Mouse (Mus musculus) heart, postnatal 0 days (tissue): ENCODE measurements around the gene Dock6. TPM values are rescaled to one million over a fixed set of nuclear protein-coding genes. Genes with fewer than 3 reads are reported as not detected.

ENCODE experiments used
- ATAC-seq: fragments of 200-750 bp; cut with Nextera tagmentation; 2 replicates; pipeline ENCODE4 v1.8.0; 2017; ENCODE audit warnings: low read depth, moderate number of reproducible peaks, moderate library complexity; ENCODE audit not compliant: insufficient read depth
- DNase-seq: peaks from one replicate; pipeline ENCODE4 v3.0.0-alpha.2; 2016; ENCODE audit warnings: low spot score
- H3K27ac ChIP-seq: fragments of 300-500 bp; sonication (generic); 2 replicates; pipeline ENCODE4 v1.5.1; 2014; ENCODE audit warnings: low read depth, mild to moderate bottlenecking
- H3K27me3 ChIP-seq: fragments of 300-500 bp; sonication (generic); 2 replicates; pipeline ENCODE4 v1.6.1; 2014; ENCODE audit warnings: low read length, mixed read lengths; ENCODE audit not compliant: control insufficient read depth, insufficient read depth
- H3K36me3 ChIP-seq: fragments of 300-500 bp; sonication (generic); replicated peaks from 2 replicates; pipeline ENCODE4 v1.6.1; 2014; ENCODE audit warnings: low read length, mixed read lengths; ENCODE audit not compliant: control insufficient read depth, insufficient read depth
- H3K4me1 ChIP-seq: fragments of 300-500 bp; sonication (generic); 2 replicates; pipeline ENCODE4 v1.6.1; 2014; ENCODE audit warnings: antibody characterized with exemption; ENCODE audit not compliant: control insufficient read depth, insufficient read depth
- H3K4me2 ChIP-seq: fragments of 300-500 bp; sonication (generic); 2 replicates; pipeline ENCODE4 v1.6.1; 2014; ENCODE audit warnings: low read depth, mild to moderate bottlenecking, low read length, moderate library complexity
- H3K4me3 ChIP-seq: fragments of 300-500 bp; sonication (generic); 2 replicates; pipeline ENCODE4 v1.5.1; 2014; ENCODE audit warnings: low read depth, low read length
- H3K9ac ChIP-seq: fragments of 300-500 bp; sonication (generic); replicated peaks from 2 replicates; pipeline ENCODE4 v1.6.1; 2014; ENCODE audit warnings: low read depth, low read length, mixed read lengths
- H3K9me3 ChIP-seq: fragments of 300-500 bp; sonication (generic); replicated peaks from 2 replicates; pipeline ENCODE4 v1.6.1; 2016; ENCODE audit warnings: low read length; ENCODE audit not compliant: control insufficient read depth
- CTCF ChIP-seq: IDR thresholded peaks from 2 replicates; pipeline ENCODE4 v1.5.1; 2016; ENCODE audit warnings: antibody characterized with exemption, control low read depth, low read depth
- EP300 ChIP-seq: IDR thresholded peaks from 2 replicates; pipeline ENCODE4 v1.6.1; 2016; ENCODE audit warnings: antibody characterized with exemption, low read depth
- WGBS: fragments of 180-500 bp; shearing (Covaris S2); extraction: QIAGEN DNeasy Blood & Tissue Kit; methylation state at CpG from one replicate; pipeline ENCODE4 v1.1.7; 2014; 5-methylcytosine and 5-hydroxymethylcytosine counted together
- microRNA-seq: library from miRNA; unstranded; fragments of <30 nt; microRNA quantifications from one replicate; pipeline ENCODE4, GENCODE M21; 2016
- polyA plus RNA-seq: library from polyadenylated mRNA; unstranded; fragments of >200 nt; fragmentation: Nextera tagmentation; extraction: Ambion mirVana; gene quantifications from 2 replicates; pipeline ENCODE4 v1.2.1, GENCODE M21; 2015
- total RNA-seq: library from RNA; depleted of rRNA; stranded (reverse); fragments of >200 nt; gene quantifications from 2 replicates; pipeline ENCODE4 v1.2.3, GENCODE M21; 2014; ENCODE audit warnings: low replicate concordance; rRNA removed

The Dock6 gene
- total and polyA plus RNA-seq, 2 experiments from 2014 or later: 22.7 to 38.5 TPM

GRCm38 (mm10) chr9:21750370-21750769 lies 102.1 kb downstream of the Dock6 start:
- Histone ChIP-seq H3K27ac (no peak overlapping the region), H3K9me3 (no peaks in the 10 kb centered on the region), H3K9ac (no peak overlapping the region), H3K36me3 (peaks cover 32% of the 10 kb centered on the region), H3K4me3 (no peak overlapping the region), H3K4me2 (no peak overlapping the region), H3K27me3 (no peaks in the 10 kb centered on the region), H3K4me1 (peaks cover 48% of the 10 kb centered on the region)
- ATAC-seq (no peak), DNase-seq (no peak)
- TF ChIP-seq EP300: no peak
- no peak for TF ChIP-seq CTCF
- WGBS: 84% methylated on average over 3 of the region's 3 CpGs

Small RNAs within 50 kb of the gene (microRNA-seq; reads per million reads assigned to microRNA genes)
- 10.4 reads per million, percentile 29 among the genes with 10 or more reads in this experiment for gene Mir7083

Other genes starting within 250 kb of the Dock6 start
- 55.9 and 66.0 TPM in 2 replicates for gene Smarca4, start 236.5 kb downstream of the Dock6 start, total RNA-seq
- 22.2 and 22.9 TPM in 2 replicates for gene Smarca4, start 236.5 kb downstream of the Dock6 start, polyA plus RNA-seq
- gene Ldlr, start 129.2 kb downstream of the Dock6 start, total RNA-seq: 36.8 and 42.9 TPM in 2 replicates
- 8.0 and 10.9 TPM in 2 replicates for gene Ldlr, start 129.2 kb downstream of the Dock6 start, polyA plus RNA-seq
- gene Spc24, start 92.3 kb downstream of the Dock6 start, total RNA-seq: 22.3 and 76.0 TPM in 2 replicates
- 35.2 and 40.3 TPM in 2 replicates for gene Spc24, start 92.3 kb downstream of the Dock6 start, polyA plus RNA-seq
- gene Kank2, start 53.9 kb downstream of the Dock6 start, total RNA-seq: 78.5 and 92.4 TPM in 2 replicates
- gene Kank2, start 53.9 kb downstream of the Dock6 start, polyA plus RNA-seq: 10.3 and 10.9 TPM in 2 replicates
- gene Angptl8, start 17.1 kb downstream of the Dock6 start, total RNA-seq: not detected in 2 replicates
- 0.55 and 0.69 TPM in 2 replicates for gene Angptl8, start 17.1 kb downstream of the Dock6 start, polyA plus RNA-seq
- 8.9 and 11.2 TPM in 2 replicates for gene Rab3d, start 65.6 kb upstream of the Dock6 start, total RNA-seq
- 7.7 and 7.9 TPM in 2 replicates for gene Rab3d, start 65.6 kb upstream of the Dock6 start, polyA plus RNA-seq
- 0.88 TPM in 1 of 2 replicates, not detected in the other for gene Ccdc159, start 74.8 kb upstream of the Dock6 start, total RNA-seq
- gene Ccdc159, start 74.8 kb upstream of the Dock6 start, polyA plus RNA-seq: 0.77 and 0.97 TPM in 2 replicates
- gene Tmem205, start 74.9 kb upstream of the Dock6 start, total RNA-seq: 52.6 and 53.9 TPM in 2 replicates
- gene Tmem205, start 74.9 kb upstream of the Dock6 start, polyA plus RNA-seq: 44.8 and 47.2 TPM in 2 replicates
- gene Plppr2, start 84.4 kb upstream of the Dock6 start, total RNA-seq: 2.6 and 6.4 TPM in 2 replicates
- gene Plppr2, start 84.4 kb upstream of the Dock6 start, polyA plus RNA-seq: 0.86 and 1.4 TPM in 2 replicates
- 14.3 and 19.5 TPM in 2 replicates for gene Swsap1, start 103.1 kb upstream of the Dock6 start, total RNA-seq
- gene Swsap1, start 103.1 kb upstream of the Dock6 start, polyA plus RNA-seq: 4.6 and 5.1 TPM in 2 replicates
- gene Epor, start 110.9 kb upstream of the Dock6 start, total RNA-seq: 0.27 and 2.8 TPM in 2 replicates
- 2.6 and 3.4 TPM in 2 replicates for gene Epor, start 110.9 kb upstream of the Dock6 start, polyA plus RNA-seq
- 0.39 and 11.4 TPM in 2 replicates for gene Rgl3, start 136.8 kb upstream of the Dock6 start, total RNA-seq
- 0.63 and 0.75 TPM in 2 replicates for gene Rgl3, start 136.8 kb upstream of the Dock6 start, polyA plus RNA-seq
- 0.15 TPM in 1 of 2 replicates, not detected in the other for gene Ccdc151, start 150.0 kb upstream of the Dock6 start, total RNA-seq
- gene Ccdc151, start 150.0 kb upstream of the Dock6 start, polyA plus RNA-seq: 0.12 and 0.18 TPM in 2 replicates
- 49.0 and 58.2 TPM in 2 replicates for gene Prkcsh, start 150.2 kb upstream of the Dock6 start, total RNA-seq
- gene Prkcsh, start 150.2 kb upstream of the Dock6 start, polyA plus RNA-seq: 33.7 and 34.6 TPM in 2 replicates
- gene Elavl3, start 199.4 kb upstream of the Dock6 start, total RNA-seq: 0.04 and 0.15 TPM in 2 replicates
- 0.03 TPM in 1 of 2 replicates, not detected in the other for gene Elavl3, start 199.4 kb upstream of the Dock6 start, polyA plus RNA-seq
- gene Gm49318, start 218.6 kb upstream of the Dock6 start, total RNA-seq: not detected in 2 replicates
- not detected in 2 replicates for gene Gm49318, start 218.6 kb upstream of the Dock6 start, polyA plus RNA-seq
- gene Zfp653, start 218.7 kb upstream of the Dock6 start, total RNA-seq: 26.1 and 27.4 TPM in 2 replicates
- gene Zfp653, start 218.7 kb upstream of the Dock6 start, polyA plus RNA-seq: 4.0 and 4.3 TPM in 2 replicates
- gene Ecsit, start 232.8 kb upstream of the Dock6 start, total RNA-seq: 106 and 138 TPM in 2 replicates
- 80.1 and 82.0 TPM in 2 replicates for gene Ecsit, start 232.8 kb upstream of the Dock6 start, polyA plus RNA-seq
- 56.3 and 305 TPM in 2 replicates for gene Cnn1, start 246.6 kb upstream of the Dock6 start, total RNA-seq
- 41.3 and 53.5 TPM in 2 replicates for gene Cnn1, start 246.6 kb upstream of the Dock6 start, polyA plus RNA-seq